Mouse (Mus musculus) heart, adult 8-10 months (tissue): ENCODE results near the gene Nedd4. TPM values are rescaled to one million over a fixed set of nuclear protein-coding genes. Genes with fewer than 3 reads are reported as not detected.
"Not testable (repeated sequence)": the region's sequence is repeated elsewhere in the genome, so short reads cannot be mapped to it uniquely, and the experiment has no call there.

Source experiments
- DNase-seq: peaks from one replicate; pipeline ENCODE4 v3.0.0; 2022; ENCODE audit warnings: low spot score
- total RNA-seq, 4 experiments: library from RNA; stranded (reverse); gene quantifications; 2 replicates each; pipeline ENCODE4 v1.2.4; 2022

Gene Nedd4
- total RNA-seq, 4 experiments from 2014 or later: 344 to 366 (median 354) TPM

GRCm38 (mm10) chr9:72652961-72653360 lies 9.2 kb upstream of the Nedd4 start:
- DNase-seq: peak; percentile 50

DNA sequence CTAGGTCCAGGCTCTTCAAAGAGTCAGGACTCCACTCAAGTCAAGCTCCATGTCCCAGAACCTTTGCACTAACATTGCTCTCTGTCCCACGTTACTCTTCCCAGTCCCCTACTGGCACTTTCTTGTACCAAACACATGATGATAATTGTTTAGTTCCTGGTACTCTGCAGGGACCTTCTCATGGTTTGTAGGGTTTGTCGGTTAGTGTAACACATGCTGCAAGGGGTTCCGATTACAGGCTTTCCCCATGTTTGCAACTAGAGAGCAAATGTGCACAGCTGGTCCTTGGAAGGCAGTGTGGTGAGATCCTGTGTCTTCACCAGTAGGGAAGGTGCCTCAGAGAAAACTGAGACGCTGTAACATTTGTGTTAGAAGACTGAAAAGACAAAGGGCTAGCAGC lies 8.6 kb upstream of the Nedd4 start:
- DNase-seq: no peak

GRCm38 (mm10) chr9:72654593-72655242 lies 7.4 kb upstream of the Nedd4 start:
- peak; percentile 53 for DNase-seq

- no peak for DNase-seq
These were observed 6.5 kb upstream of the Nedd4 start for GRCm38 (mm10) chr9:72655602-72656001.

- no peak for DNase-seq
These were observed 5.7 kb upstream of the Nedd4 start for GRCm38 (mm10) chr9:72656491-72656890.

GRCm38 (mm10) chr9:72656940-72657339 lies 5.2 kb upstream of the Nedd4 start:
- no peak for DNase-seq

GRCm38 (mm10) chr9:72657694-72658093 lies 4.5 kb upstream of the Nedd4 start:
- DNase-seq: no peak

GRCm38 (mm10) chr9:72660139-72660538 lies 2.0 kb upstream of the Nedd4 start:
- DNase-seq: no peak

DNA sequence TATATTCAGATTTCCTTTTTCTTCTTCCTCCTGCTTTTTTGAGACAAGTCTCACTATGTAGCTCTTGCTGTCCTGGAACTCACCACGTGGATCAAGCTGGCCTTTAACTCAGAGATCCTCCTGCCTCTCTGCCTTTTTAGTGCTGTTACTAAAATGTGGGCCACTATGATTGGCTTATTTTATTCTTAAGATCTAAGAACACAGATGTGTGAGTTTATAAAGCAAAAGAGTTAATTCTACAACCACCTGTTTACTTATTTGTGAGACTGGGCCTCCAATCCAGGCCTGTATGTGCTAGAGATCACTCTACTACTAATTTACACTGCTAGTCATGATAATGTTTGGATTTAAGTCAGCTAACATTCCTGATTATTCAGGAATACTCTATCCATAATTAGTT lies 1.2 kb upstream of the Nedd4 start:
- DNase-seq: no peak

DNA sequence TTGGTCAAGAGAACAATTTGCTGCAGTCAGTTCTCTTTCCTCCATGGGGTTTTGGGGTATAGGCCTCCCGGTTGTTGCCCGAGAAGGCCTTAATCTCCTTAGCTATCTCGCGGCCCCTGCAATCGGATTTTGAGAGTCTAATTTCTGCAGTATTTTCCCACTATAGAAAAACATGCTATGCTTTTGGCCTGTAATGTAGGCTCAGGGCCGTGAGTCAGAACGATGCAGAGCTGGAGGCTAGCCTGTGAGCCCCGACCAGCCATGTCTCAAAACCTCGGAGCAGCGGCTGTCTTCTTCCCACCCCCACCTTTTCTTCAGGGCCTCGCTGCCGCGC lies 618 bp upstream of the Nedd4 start:
- no peak for DNase-seq

- peak; percentile 79 for DNase-seq
These were observed 766 bp downstream of the Nedd4 start for GRCm38 (mm10) chr9:72662691-72663533.

DNA sequence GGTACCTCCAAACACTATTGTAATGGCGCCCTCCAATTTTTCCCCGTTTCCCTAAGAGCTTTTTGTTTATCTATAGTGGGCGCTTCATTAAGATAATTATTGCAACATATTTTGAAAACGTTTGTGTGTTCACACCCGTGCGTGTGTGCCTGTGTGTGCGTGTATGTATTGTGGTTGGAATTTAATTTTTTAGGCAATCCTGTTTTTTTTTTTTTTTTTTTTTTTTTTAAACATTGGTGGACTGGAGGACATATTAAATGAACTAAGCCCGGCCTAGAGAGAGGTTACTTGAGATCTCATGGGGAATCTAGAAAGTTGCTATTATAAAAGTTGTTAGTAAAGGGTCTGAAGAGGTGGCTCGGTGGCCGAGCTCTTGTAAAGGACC lies 1.4 kb downstream of the Nedd4 start:
- DNase-seq: no peak

GRCm38 (mm10) chr9:72664409-72665351 lies 2.5 kb downstream of the Nedd4 start:
- no peak for DNase-seq

- no peak for DNase-seq
These were observed 3.4 kb downstream of the Nedd4 start for GRCm38 (mm10) chr9:72665517-72665916.

- not testable (repeated sequence) for DNase-seq
These were observed 4.3 kb downstream of the Nedd4 start for GRCm38 (mm10) chr9:72666352-72667021.

DNA sequence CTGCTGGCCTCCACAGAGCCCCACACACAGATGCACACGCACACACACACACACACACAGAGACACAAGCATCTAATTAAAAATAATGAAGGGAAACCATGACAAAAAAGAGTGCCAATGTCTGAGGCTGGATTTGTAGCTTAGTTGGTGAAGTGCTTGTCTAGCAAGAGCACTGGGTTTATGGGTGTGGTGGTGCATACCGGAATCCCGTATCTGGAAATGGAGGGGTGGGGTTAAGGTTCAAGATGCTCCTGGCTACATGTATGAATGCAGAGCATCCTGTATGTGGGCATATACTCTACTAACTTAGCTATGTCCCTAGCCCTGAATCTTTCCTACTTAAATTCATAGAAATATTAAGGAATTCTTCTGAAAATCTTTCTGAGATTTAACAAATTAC lies 5.0 kb downstream of the Nedd4 start:
- no peak for DNase-seq

DNA sequence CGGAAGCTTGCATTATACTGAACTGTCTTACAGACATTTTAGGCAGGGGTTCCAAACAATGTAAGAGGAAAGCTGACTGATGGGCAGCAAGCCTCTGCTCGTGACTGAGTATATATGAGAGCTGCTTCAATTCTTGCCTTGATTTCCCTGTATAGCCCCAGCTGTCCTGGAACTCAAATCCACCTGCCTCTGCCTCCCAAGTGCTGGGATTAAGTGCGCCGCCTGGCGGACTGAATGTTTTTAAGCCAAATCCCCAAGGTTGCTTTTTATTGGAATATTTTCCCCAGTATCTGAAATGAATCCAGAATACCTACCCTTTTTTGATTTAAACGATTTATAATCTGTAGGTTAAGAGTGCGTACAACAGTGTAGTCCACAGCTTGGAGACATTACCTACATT lies 7.2 kb downstream of the Nedd4 start:
- DNase-seq: no peak

GRCm38 (mm10) chr9:72672361-72672760 lies 10.2 kb downstream of the Nedd4 start:
- DNase-seq: peak; percentile 81

DNA sequence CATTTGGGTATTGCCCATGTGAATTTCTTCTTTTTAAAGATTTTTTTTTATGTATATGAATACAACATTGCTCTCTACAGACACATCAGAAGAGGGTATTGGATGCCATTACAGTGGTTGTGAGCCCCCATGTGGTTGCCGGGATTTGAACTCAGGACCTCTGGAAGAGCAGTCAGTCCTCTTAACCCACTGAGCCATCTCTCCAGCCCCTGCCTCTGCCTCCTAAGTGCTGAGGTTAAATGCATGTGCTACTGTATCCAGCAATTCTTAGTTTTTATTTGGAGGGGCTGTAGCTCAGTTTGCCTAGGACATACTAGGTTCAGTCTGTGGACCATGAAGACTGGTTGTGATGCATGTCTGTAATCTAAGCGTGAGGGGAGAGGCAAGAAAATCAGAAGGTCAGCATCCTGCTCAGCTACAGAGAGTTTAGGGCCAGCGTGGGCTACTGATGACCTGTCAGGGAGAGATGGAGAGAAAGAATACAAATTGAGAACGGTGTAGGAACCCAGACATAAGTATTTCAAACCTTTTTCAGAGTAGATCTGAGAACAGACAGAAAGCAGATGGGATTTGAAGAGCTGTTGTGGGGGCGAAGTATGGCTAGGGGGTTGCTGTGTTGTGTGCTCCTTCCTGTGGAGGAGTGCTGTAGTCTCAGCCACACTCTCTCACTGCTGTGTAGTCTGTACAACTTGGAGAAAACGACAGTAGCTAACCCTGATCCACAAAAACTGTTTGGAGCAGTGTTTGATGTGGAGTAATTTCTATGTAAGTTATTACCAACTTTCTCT lies 13.0 kb downstream of the Nedd4 start:
- DNase-seq: no peak

GRCm38 (mm10) chr9:72675745-72676200 lies 13.6 kb downstream of the Nedd4 start:
- DNase-seq: no peak

DNA sequence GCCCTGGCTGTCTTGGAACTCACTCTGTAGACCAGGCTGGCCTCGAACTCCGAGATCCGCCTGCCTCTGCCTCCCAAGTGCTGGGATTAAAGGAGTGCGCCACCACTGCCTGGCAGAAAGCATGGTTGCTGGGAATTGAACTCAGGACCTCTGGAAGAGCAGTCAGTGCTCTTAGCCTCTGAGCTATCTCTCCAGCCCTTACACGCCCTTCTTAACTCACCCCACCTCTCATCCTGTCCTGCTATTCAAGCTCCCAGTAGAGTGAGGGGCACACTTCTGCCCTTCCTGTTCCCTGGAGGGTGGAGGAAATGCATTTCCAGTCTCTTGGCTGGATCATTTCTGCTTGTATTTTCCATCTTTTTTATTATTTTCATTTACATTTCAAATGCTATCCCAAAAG lies 15.5 kb downstream of the Nedd4 start:
- DNase-seq: no peak
